Mouse (Mus musculus): ENCODE data around the gene Foxp1.

The Foxp1 gene

DNA sequence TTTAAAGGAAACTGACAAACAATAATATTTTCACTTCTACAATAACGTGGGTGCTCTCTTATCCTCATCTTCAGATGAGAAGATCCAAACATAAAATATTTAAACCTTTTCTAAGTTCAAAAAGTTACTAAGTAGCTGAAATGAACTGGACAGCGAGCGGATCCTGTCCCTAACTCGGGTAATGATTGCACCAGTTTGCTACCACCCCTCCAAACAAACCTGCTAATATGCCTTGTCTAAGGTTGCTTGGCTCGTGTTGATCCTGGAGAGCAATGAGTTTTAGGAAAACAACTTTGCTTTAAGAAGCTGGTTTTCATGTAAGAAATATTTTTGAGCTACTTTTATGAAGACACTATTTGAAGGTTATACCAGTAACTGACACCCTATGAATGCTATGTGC lies 197.1 kb downstream of the Foxp1 start:
- no peaks in the 10 kb centered on the region for H3K27me3 ChIP-seq (ENCODE audit: control insufficient read depth, insufficient read depth, low read length, poor library complexity, severe bottlenecking)
- H3K36me3 ChIP-seq (ENCODE audit: control insufficient read depth, insufficient read depth, low read length, poor library complexity, severe bottlenecking) = no peaks in the 10 kb centered on the region; the same call in 1 of the 2 replicates
- no peak for DNase-seq (ENCODE audit: low read depth, low spot score)

DNA sequence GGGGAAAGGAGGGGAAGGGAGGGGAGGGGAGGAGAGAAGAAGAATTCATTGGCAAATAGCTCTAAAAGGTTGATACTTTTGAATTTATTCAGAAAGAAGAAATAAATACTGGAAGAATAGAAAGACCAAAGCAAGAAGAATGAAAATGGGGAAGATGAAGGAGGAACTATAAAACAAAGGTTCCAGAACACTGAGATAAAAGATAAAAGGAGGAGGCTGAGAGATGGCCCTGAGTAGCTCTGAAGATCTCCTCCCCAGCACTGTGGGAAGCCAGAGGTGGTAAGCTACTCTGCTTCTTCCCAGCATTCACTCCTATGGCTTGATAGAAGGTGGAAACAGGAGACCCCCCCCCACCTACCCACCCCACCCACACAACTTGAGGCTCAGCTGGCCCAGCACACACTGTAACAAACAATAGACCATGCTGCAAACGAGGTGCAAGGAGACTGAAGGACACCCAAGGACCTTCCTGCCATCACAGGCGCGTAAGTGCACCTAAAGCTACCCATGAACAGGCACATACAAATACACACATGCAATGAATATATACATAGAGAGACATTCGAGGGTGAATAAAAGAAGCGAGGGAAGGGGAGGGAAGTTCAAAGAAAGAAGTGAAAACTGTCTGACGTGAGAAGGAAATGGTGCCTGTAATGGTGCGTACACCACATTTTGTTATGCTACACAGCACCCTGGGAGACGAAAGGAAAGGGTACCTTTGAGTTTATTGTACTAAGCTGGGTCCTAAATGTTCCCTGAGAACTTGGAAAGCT lies 200.2 kb downstream of the Foxp1 start:
- no peaks in the 10 kb centered on the region for H3K36me3 ChIP-seq (ENCODE audit: control insufficient read depth, insufficient read depth, low read length, poor library complexity, severe bottlenecking)
- peak; percentile 82 for DNase-seq (ENCODE audit: low read depth, low spot score)
- no peaks in the 10 kb centered on the region for H3K27me3 ChIP-seq (ENCODE audit: control insufficient read depth, insufficient read depth, low read length, poor library complexity, severe bottlenecking)

DNA sequence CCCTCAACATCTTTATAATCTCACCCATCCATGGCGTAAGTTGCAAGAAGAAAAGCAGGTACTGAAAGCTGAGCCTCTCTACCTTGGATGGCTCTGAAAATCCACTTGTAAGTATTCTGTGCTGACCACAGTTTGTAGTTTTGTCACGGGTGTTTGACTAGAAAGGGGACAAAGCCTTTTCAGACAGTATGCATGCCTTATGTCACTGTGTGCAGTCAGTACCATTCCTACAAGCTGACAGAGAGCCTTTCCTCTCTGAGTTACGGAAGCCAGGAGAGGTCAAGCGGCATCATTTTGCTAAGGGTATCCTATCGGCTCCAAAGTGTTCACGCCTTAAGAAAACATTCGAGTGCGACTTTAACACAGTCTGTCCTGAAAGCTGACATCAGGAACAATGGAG lies 202.1 kb downstream of the Foxp1 start:
- DNase-seq (ENCODE audit: low read depth, low spot score) = no peak
- no peaks in the 10 kb centered on the region for H3K27me3 ChIP-seq (ENCODE audit: control insufficient read depth, insufficient read depth, low read length, poor library complexity, severe bottlenecking)

DNA sequence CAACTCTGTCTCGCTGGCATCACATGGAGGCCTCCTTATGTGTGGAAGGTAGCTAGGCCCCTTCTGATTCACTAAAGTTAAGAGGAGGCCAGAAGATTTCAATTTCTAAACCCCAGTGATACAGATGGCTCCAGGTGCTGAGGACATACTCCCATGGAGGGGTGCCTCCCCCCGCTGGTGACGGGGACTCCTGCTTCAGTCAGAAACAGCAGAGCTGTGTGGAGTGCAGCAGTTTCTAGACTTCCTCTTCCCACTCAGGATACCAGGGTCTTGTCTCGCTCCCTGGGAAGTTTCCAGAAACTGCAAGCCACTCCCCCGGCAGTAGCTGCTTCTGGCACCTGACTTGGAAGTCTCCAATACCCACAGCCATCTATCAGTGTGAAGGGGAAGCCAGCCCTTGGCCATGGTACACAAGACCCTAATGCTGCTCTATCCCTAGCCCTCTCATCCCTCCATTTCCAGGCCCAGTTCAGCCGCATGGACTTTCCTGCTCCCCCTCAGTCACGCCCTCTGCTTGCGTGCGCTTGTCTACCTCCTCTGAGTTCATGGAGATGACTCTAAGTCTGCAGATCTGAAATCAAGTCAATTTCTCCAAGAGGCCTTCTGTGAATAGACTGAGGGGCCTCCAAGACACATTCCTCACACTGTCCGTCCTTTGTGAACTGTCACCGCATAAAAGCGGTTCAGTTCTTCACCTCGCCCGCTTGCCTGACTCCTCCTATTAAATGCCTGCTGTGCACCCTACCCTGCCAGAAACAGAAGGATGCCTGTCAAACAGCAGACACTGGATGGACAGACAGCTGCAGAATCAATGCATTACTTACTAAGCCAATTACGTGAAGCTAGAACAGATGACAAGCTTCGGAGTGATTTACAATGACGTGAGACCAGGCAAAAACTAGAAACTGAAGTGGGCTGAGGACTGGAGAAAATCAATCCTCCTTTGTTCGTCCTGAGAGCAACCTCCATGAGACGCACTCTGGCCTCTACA lies 202.8 kb downstream of the Foxp1 start:
- no peaks in the 10 kb centered on the region for H3K27me3 ChIP-seq (ENCODE audit: control insufficient read depth, insufficient read depth, low read length, poor library complexity, severe bottlenecking)
- DNase-seq (ENCODE audit: low read depth, low spot score) = peak; percentile 32
- H3K36me3 ChIP-seq (ENCODE audit: control insufficient read depth, insufficient read depth, low read length, poor library complexity, severe bottlenecking) = no peaks in the 10 kb centered on the region; the same call in 1 of the 2 replicates

More for the DNA sequence above, 202.1 kb downstream of the Foxp1 start:
- H3K36me3 ChIP-seq (ENCODE audit: control insufficient read depth, insufficient read depth, low read length, poor library complexity, severe bottlenecking) = no peaks in the 10 kb centered on the region

DNA sequence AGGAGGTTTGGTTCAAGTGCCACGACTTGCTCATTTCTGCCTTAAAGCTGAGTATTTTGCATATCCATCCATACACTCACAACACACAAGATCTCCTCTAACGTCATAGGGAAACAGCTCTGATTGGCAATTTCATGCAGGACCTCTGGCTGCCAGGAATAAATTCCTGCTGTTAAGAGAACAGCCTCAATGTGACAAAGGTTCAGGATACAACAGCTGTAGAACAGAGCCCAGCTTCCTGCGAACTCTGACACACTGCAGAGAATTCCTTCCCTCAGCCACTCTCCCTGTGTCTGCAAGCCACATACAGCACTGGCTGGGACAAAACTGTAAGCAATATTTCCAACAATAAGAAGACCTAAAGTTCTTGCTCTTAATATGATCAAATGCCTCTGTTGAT lies 207.8 kb downstream of the Foxp1 start:
- DNase-seq (ENCODE audit: low read depth, low spot score) = no peak
- Histone ChIP-seq H3K27me3 (ENCODE audit: control insufficient read depth, insufficient read depth, low read length, poor library complexity, severe bottlenecking) (no peaks in the 10 kb centered on the region), H3K36me3 (ENCODE audit: control insufficient read depth, insufficient read depth, low read length, poor library complexity, severe bottlenecking) (no peaks in the 10 kb centered on the region; the same call in 1 of the 2 replicates)

DNA sequence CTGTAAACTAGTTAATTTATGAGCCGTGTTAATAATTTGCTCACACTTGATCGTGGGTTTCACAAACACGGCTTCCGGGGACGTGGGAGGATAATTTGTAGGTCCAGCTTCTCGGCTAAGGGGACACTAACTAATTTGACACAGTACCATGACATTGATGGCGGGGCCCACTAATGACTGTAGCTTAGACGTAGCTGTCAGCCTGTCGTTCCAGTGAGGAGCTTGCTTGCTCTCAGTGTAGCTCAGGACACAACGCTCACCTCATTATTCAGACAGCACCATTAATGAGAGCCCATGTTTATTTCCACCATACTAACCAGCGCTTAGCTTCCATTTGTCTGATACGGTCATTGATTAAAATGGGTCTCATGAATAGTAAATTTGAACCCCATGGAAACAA lies 212.0 kb downstream of the Foxp1 start:
- H3K27me3 ChIP-seq (ENCODE audit: control insufficient read depth, insufficient read depth, low read length, poor library complexity, severe bottlenecking) = no peaks in the 10 kb centered on the region
- DNase-seq (ENCODE audit: low read depth, low spot score) = no peak
- no peaks in the 10 kb centered on the region; the same call in none of the 2 replicates for H3K36me3 ChIP-seq (ENCODE audit: control insufficient read depth, insufficient read depth, low read length, poor library complexity, severe bottlenecking)

DNA sequence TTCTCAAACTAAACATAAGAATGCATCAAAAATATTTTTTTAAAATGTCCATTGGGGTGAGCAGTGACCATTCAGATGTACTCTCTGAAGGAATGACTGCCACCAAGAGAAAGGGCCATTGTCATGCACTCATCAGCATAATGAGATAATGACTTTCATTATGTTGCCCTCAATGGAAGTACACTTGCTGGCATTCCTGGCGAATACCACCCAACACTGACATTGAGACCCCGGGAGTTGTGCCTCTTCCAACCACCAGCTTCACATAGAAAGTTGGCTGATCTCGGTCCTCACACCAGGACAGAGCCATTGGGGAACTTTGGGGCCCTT lies 212.4 kb downstream of the Foxp1 start:
- Histone ChIP-seq H3K27me3 (ENCODE audit: control insufficient read depth, insufficient read depth, low read length, poor library complexity, severe bottlenecking) (no peaks in the 10 kb centered on the region), H3K36me3 (ENCODE audit: control insufficient read depth, insufficient read depth, low read length, poor library complexity, severe bottlenecking) (no peaks in the 10 kb centered on the region; the same call in none of the 2 replicates)
- no peak for DNase-seq (ENCODE audit: low read depth, low spot score)

DNA sequence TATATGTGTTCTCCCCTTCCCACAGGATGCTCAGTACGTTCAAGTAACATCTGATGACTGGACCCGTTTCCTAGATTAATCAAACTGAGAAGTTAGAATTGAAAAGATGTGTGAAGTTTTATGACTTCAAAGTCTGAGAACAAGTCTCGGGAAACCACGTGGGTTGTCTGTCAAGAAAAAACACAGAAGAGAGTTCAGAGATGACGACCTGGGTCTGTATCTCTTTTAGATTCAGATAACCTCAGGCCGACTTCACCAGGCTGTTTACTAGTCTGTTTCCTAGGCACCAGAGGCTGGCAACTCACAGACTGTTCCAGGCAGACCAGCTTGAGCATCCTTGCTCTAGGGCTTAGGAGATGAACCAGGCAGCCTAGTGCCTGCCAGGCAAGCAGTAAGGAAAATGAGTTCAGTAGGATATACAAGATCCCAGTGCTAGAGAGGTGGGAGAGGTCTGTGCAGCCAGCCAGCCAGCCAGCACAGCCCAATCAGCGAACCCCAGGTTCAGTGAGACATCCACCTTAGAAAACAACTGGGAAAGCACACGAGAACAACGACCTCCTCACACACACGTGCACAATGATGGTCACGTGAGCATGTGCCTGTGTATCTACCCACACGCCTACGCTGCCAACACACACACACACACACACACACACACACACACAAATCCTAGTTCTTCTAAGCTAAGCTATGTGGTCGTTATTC lies 212.9 kb downstream of the Foxp1 start:
- Histone ChIP-seq H3K36me3 (ENCODE audit: control insufficient read depth, insufficient read depth, low read length, poor library complexity, severe bottlenecking) (no peaks in the 10 kb centered on the region; the same call in none of the 2 replicates), H3K27me3 (ENCODE audit: control insufficient read depth, insufficient read depth, low read length, poor library complexity, severe bottlenecking) (no peaks in the 10 kb centered on the region)
- DNase-seq (ENCODE audit: low read depth, low spot score) = no peak

DNA sequence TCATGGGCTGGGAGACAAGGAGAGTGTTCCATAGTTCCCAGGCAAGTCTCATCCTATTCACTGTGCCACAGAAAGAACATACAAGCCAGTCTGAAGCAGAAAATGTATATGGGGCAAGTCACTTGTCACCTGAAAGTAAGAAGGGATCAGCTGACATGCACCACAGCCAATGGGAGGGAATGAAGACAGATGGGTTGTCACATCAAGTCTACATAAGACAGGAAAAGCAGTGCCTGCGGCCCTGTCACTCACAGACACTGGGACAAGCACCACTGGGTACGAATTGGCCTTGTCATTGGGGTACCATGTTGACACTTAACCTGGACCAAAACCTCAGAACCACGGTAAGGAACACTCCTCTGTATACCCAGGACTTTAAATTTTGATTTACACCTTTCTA lies 216.8 kb downstream of the Foxp1 start:
- Histone ChIP-seq H3K36me3 (ENCODE audit: control insufficient read depth, insufficient read depth, low read length, poor library complexity, severe bottlenecking) (no peaks in the 10 kb centered on the region; the same call in 1 of the 2 replicates), H3K27me3 (ENCODE audit: control insufficient read depth, insufficient read depth, low read length, poor library complexity, severe bottlenecking) (no peaks in the 10 kb centered on the region)
- peak; percentile 43 for DNase-seq (ENCODE audit: low read depth, low spot score)

DNA sequence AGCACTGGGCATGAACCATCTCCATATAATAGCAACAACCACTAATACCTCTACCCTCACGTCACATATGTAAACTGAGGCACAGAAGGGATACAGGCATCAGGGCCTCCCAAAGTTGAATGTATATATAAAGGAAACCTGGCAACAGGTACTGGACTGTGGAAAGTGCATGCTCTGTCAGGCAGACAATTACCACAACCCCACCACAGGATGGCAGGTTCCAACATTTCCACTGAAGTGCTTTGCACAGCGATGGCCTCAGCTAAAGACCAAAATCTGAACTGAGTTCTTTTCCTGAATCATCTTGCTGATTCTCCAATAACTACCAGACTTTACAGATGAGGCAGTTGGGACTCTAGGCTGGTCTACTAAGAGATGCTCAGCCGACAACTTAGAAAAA lies 217.3 kb downstream of the Foxp1 start:
- peak; percentile 64 for DNase-seq (ENCODE audit: low read depth, low spot score)
- Histone ChIP-seq H3K27me3 (ENCODE audit: control insufficient read depth, insufficient read depth, low read length, poor library complexity, severe bottlenecking) (no peaks in the 10 kb centered on the region), H3K36me3 (ENCODE audit: control insufficient read depth, insufficient read depth, low read length, poor library complexity, severe bottlenecking) (no peaks in the 10 kb centered on the region; the same call in 1 of the 2 replicates)

DNA sequence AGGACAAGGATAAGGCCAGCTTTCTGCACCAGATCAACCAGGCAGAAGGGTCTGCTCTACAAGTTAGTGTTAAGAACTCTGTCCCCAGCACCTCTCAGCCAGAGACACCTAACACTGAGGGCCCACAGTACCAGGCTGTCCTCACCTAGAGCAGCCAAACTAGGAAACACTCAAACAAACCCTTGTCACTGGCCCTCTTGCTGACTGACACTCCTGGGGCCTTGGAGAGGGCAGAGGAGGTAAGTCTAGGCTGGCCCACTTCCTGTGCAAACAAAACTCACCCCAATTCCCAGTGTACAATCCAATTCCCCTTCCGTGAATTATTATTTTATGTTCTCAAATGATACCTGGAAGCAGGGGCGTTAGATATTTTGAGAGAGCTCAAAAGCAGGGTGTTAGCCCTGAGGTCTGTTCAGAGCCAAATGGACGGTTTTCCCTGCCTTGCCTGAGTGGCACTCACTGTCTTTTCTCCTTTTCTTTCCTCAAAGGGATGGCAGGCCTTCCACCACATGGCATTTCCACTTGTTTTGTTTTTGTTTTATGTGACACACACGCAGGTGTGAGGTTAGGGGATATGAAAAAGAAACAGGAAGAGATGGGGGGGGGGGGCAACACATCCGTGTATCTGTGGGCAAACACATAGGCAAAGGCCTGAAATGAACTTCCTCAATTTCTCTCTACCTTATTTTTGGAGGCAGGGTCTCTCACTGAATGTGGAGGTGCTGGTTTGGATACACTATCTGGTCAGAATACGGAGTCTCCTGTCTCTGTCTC lies 219.7 kb downstream of the Foxp1 start:
- peak; percentile 79 for DNase-seq (ENCODE audit: low read depth, low spot score)
- no peaks in the 10 kb centered on the region for H3K27me3 ChIP-seq (ENCODE audit: control insufficient read depth, insufficient read depth, low read length, poor library complexity, severe bottlenecking)
- no peaks in the 10 kb centered on the region; the same call in 1 of the 2 replicates for H3K36me3 ChIP-seq (ENCODE audit: control insufficient read depth, insufficient read depth, low read length, poor library complexity, severe bottlenecking)

DNA sequence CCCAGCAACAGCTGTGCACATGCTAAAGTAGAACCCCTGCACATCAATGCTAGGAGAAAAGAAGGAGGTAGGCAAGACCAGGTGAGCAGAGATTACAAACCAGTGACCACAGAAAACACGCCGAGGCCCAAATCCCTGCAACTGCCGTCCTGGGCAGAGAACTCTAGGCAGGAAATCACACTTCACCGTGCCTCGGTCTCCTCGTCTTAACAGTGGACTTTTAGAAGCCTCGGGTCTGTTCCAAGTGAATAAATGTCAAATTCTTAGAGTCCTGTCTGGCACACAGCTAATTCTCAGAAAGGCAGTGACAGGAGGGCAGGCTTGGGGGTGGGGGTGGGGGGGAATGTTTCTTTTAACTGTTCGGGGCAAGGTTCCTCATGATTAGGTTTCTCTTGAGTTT lies 220.6 kb downstream of the Foxp1 start:
- DNase-seq (ENCODE audit: low read depth, low spot score) = no peak
- Histone ChIP-seq H3K36me3 (ENCODE audit: control insufficient read depth, insufficient read depth, low read length, poor library complexity, severe bottlenecking) (no peaks in the 10 kb centered on the region; the same call in 1 of the 2 replicates), H3K27me3 (ENCODE audit: control insufficient read depth, insufficient read depth, low read length, poor library complexity, severe bottlenecking) (no peaks in the 10 kb centered on the region)

DNA sequence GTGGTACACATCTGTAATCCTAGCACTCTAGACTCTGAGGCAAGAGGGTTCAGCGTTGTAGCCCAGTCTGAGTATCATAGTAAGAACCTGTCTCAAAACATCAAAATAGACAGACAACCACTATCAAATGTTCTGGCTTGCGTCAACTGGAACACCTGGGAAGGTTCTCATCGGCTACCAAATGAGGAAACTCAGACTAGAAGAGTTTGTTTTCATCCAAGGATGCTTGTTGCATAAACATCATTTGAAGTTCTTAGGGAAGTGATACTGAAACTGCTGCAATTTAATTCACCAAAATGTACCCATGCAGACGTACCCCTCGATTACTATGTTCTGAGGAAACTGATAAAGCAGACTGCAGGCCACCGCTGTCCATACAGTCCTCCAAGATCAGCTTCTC lies 222.3 kb downstream of the Foxp1 start:
- no peaks in the 10 kb centered on the region for H3K27me3 ChIP-seq (ENCODE audit: control insufficient read depth, insufficient read depth, low read length, poor library complexity, severe bottlenecking)
- DNase-seq (ENCODE audit: low read depth, low spot score) = peak; percentile 82
- no peaks in the 10 kb centered on the region for H3K36me3 ChIP-seq (ENCODE audit: control insufficient read depth, insufficient read depth, low read length, poor library complexity, severe bottlenecking)

DNA sequence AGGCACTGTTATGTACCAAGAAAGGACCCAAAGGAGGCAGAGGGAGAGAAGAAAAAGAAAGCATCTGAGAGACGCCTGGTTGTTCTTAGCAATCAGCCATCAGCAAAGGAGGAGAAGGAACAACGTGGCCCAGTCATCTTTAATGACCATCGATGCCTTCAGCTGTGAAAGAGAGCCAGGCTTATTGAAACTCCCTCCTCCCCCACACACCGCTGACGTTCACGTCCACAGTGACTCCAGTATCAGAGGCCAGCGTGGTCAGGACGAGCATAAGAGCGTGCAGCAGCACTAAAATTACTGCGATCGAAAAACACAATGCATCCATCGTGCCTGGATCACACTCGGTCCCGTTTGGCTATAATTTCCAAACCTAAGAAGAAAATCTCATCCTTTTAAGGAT lies 223.3 kb downstream of the Foxp1 start:
- DNase-seq (ENCODE audit: low read depth, low spot score) = peak; percentile 61
- Histone ChIP-seq H3K27me3 (ENCODE audit: control insufficient read depth, insufficient read depth, low read length, poor library complexity, severe bottlenecking) (no peaks in the 10 kb centered on the region), H3K36me3 (ENCODE audit: control insufficient read depth, insufficient read depth, low read length, poor library complexity, severe bottlenecking) (no peaks in the 10 kb centered on the region)

Measured in splenic B cell, adult 2 months (primary cell).